Mouse (Mus musculus) naive thymus-derived CD4-positive, alpha-beta T cell, adult 2 months (primary cell): ENCODE results near the gene Ahnak.
"Not testable (repeated sequence)": the region's sequence is repeated elsewhere in the genome, so short reads cannot be mapped to it uniquely, and the experiment has no call there.

Source experiments
- DNase-seq: peaks from one replicate; pipeline ENCODE4 v3.0.0-alpha.2; 2011; ENCODE audit warnings: low read depth

The Ahnak gene

DNA sequence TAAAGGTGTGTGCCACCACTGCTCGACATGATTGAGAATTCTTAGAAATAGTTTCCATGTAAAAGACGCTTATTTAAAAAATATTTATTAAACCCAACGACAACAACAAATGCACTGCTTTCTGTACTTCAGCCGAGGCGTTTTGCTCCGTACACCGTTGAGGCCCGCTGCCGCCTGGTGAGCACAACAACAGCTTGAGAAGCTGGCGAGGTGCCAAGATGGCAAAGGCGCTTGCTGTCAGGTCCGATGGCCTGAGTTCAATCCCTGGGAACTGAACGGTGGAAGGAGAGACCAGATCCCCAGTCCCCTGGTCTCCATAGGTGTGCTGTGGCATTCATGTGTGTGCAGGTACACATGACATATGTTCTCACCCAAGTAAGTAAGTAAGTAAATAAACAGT, 108.4 kb downstream of the Ahnak start:
- no peak for DNase-seq

DNA sequence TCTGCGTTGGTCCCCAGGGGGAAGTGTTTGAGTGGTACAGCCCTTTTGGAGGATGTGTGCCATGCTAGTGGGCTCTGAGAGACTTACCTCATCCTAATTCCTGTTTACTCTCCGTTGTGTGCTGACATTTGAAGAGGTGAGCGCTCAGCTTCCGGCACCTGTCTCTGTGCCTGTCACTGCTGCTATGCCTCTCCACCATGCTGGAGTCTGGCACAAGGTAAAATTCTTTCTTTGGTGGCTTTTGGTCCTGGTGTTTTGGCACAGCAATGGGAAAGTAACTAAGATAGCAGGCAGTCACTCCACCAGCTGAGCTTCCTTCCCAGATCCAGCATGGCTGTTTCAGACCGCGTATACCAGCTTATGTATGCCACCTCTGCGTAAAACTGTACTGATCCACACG, 110.7 kb downstream of the Ahnak start:
- no peak for DNase-seq

DNA sequence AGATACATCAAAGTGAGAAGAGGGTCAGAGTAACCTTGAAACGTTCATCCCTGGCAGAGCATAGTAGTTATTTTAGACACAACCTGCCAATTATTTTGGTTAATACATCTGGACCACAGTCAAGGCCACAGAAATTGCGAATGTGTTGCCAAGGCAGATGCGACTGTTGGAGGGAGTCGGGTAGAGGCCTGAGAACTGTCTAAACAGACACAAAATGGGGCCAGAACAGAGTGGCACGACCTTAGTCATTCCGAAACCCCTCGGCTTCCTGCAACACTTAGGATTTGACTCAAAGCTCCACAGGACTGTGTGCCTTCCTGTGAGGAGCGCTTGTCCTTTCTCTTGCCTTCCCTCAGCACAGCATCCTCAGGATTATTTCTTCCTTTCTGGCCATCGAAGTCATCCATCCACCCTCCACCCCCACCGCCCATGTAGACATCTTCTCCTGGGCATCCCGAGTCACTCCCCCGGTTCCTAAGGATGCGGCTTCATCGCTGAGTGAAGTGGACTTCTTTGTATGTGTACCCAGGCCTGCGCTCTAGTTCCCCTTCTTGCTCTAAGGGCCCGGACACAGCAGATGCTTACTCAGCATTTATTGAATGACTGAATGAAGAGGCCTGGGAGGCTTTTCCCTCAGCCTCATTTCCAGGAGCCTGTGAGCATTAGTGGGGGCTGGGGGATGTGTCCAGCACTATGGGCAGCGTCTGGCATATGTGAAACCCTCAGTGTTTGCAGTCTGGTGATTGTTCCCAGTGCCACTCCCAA, 111.4 kb downstream of the Ahnak start:
- DNase-seq, result no peak

DNA sequence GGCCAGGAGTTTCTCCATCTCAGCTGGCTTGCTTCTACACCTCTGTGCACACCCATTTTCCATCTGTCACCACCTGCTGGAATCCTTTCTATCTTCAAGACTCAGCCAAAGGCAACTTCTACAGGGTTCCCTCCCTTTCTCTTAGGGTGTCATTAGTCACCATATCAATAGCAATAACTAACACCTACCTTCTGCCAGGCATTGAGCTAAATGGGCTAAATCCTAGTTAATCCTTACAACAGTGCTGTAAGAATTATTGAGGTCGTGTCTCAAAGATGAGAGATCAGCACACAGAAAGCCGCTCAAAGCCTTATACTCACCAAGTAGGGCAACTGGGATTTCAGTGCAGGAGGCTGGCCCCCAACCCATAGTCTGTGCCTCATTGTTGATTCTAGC, 112.0 kb downstream of the Ahnak start:
- DNase-seq, result no peak

DNA sequence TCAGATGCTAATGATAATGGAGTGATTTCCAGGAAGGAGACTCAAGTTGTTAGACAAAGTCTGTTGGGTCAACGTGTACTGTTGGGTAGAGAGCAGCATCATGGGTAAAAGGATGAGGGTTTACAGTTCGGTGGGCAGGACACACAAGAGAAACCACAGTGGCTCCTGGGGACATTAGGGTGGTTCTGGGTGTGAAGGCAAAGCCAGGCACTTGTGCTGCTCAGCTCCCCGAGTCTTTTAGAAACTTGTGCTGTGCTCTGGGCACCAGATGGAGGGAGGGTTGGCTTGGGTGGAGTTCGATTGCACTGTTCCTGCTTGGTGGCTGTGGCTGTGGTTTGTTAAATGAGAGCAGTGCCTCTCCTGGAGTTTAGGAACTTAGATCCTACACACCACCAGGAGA, 114.9 kb downstream of the Ahnak start:
- no peak for DNase-seq

DNA sequence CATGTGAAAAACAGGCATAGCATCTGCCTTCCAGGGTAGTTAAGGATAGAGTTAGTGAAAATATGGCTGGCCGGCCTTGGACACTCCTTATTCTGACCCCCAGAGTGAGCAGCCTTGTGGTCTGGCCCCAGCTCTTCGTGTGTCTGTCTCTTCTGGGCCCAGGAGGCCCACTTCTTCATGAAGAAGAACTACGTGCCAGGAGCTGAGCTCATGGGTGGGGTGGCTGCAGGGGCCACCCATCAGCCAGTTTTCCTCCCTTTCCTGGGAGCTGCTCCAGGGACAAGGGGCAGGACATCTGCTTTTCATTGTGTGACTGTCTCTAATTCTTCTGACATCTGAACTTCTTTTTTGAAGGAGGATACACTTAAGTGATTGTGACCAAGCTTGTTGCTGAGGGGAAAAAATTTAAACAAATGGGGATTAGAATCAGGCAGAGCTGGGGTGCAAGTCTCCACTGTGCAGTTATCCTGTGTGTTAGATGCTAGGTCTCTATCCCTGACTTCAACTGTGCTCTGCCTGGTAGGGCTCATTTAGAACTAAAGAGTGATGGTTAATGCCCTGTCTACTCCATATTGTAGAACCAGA, 116.1 kb downstream of the Ahnak start:
- no peak for DNase-seq

DNA sequence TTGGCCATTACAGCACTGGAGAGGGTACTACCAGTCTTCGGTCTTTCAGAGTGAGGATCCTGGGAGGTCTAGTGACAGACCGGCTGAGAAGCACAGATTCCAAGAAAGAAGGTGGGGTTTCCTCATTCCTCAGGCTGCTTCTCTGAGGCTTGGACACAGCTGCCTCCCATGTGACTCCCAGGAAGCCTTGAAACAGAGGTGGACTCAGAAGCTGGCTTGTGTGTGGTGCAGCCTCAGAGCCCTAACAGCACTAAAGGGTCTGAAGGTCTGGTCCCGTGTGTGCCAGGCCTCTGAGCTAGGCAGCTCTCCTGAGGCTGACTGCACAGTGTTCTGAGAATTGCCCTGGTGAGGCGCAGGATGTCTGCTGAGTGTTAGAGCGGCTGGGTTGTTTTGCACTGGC, 117.0 kb downstream of the Ahnak start:
- DNase-seq, result no peak

DNA sequence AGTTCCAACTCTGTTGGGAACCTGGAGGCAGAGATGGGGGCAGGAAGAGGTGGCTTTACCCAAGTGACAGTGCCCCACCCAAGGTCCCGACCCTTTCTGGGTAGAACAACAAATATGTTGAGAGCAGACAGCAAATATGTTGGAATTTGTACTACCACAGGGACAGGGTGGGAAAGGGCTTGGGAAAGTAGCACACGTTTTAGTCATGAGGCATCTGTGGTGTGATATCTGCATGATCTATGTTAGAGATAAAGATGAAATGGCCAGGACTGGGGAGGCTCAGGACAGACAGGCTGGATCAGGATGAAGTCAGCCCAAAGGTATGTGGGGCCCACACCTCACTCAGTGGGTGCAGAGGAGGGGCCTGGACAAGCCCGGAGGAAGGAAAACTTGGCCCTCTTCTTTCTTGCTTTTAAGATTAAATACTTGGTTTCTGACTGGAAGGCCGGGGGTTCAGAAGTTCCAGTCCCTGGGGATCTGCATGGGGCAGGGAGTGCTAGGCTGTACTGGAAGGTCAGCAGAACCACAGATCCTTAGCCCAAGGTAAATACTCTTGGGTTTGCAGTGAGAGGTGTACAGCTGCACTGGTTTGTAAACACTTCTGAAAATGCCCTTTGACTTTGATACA, 117.8 kb downstream of the Ahnak start:
- no peak for DNase-seq

DNA sequence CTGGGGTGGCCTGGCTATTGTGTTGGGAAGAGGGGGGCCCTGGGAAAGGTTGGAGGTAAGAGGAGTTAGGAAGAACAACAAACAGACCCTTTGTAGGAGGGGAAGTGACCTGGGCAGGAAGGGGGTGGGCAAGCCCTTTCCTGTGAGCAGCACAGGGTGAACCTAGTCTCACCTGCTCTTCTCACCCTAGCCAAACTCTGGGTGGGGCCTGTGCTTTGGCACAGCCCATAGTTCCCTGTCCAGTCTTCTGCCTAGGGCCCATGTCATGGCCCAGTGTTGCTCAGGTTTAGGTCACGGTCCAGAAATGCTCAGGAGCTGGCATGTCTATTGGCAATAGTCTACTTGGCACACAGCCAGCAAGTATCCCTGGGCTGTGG, 118.3 kb downstream of the Ahnak start:
- peak; percentile 15 for DNase-seq

DNA sequence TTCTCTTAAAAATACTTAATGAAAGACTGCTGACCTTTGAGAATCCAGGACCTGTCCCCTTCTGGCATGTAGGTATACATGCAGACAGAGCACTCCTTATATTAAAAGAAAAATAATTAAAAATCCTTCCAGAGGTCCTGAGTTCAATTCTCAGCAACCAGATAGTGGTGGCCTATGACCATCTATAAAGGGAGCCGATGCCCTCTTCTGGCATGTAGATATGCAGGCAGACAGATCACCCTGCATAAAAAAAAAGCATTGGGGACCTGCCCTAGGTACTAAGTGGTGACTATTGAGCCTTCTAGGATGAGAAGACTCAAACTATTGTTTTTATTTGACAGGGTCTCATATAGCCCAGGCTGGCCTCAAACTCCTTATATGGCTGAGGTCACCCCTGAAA, 119.5 kb downstream of the Ahnak start:
- DNase-seq, result no peak

DNA sequence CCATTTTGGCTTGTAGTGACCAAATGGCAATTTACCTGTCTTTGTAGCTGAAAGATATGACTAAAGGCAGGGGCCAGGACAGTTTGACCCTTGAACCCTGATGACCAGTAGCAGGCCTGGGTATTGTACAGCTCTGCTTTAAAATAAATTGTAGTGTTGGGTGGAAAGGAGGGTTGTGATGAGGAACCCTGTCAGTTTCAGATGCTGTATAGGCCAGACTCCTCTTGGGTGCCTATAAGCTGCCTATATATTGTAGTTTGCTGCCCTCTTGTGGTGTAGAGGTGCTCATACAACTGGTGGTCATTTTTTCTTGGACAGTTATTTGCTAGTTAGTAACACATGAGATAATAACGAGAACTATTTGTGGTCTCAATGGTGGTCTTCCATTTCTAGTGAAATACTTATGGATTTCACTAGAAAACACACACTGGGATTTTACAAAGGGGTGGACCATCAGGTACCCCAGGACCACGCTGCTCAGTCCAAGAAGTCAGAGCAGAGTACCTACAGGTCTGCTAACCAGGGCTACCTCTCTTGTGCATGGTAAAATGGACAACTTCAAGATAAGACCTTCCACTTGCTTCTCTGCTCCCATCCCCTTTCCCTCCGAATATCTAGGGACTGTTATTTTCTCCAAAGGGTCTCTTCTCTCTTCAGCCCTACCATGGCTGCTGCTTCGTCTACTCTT, 121.2 kb downstream of the Ahnak start:
- DNase-seq, result peak; percentile 87

DNA sequence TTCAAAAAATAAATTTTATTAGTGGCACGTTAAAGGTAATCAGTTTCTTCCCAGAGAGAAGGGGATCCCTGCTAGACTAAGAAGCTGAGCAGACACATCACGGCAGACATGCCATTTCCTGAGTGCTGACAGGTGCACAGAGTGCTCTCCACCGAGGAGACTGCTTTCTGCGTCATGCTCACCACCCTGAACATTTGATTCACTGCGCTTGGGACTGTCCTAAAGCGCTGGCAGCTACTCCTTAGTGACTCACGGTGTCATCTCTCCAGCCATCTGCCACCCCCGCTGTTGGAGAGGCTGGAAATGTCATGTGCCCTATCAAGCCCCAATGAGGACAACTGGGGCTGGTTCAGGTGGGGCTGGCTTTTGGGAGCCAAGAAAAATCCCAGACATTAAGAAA, 123.0 kb downstream of the Ahnak start:
- no peak for DNase-seq

DNA sequence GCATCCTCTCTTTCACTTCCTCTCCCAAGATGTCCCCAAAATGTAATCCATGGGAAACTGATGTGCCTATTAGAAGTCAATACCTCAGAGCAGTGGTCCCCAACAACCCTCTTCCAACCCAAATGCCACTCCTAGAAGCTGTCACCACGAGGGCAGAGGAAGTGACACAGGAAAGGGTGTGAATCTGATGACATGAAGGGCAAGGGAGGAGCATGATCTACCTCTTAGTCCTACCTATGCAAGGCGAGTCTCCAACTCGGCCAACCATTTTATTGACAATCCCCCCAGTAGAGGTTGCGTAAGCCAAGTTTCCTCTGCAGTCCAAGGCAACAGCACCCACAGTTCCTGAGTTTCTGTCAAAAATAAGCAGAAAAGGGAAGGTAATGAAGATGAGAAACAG, 127.2 kb downstream of the Ahnak start:
- DNase-seq, result no peak

DNA sequence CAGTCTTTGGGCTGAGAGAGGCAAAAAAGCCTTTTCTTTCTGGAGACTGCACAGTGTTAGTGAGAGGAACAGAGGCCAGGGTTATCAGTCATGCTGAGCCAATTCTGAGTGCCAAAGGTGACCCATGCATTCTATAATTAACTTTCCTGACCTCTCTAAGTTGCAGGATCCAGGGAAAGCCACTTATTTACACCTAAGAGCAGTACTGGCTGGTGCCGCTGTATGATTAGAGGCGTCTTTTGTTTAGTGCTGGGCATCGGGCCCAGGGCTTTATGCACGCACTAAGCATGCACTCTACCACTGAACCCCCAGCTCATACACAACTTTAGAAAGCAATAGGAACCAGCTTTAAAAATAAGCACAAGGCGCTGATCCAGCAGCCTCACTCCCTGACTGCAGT, 128.2 kb downstream of the Ahnak start:
- DNase-seq, result no peak

DNA sequence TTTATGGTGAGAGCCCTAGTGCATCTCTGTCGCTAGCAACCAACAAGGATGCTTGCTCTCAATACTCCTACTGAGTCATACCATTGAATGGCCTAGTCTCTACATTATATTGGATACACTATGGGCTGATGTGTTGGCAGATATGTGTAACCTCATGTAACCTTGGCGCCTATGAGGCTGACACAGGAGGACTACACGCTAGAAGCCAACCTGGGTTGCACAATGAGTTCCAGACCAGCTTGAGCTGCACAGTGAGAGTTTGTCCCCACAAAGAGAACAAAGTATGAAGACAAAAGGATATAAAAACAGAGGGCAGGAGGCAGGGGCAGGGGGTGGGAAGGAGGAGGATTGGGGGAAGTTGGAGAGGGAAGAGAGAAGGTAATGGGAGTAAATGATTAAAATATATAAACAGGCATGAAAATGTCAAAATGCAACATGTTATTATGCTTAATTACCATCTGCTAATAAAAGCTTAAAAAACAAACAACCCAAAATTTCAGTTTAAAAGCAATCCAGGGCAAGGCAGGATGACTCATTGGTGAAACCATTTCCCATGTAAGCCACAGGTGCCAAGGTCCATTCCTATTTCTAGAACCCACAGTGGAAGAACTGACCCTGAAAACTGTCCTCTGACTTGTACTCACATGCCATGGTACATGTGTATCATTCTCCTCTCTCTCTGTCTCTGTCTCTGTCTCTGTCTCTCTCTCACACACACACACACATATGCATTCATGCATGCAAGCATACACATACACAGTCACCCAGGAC, 130.8 kb downstream of the Ahnak start:
- no peak for DNase-seq

DNA sequence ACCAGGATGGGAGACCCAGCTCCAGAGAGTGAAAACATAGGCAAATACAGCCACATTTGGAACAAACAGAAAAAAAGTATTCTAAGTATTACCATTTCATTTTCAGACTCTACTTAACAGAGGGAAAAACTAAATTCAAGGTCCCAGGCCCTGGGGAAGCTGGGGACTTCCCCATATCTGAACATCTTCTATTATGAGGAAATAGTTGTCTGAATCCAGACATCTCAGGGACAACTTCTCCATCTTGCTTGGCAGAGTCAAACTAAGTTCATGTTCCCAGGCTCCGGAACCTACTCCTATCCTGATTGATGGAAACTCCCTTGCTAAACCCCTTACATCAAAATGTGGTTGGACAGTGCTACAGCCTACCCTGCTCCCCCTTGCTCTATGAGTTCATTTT, 133.3 kb downstream of the Ahnak start:
- DNase-seq, result no peak

DNA sequence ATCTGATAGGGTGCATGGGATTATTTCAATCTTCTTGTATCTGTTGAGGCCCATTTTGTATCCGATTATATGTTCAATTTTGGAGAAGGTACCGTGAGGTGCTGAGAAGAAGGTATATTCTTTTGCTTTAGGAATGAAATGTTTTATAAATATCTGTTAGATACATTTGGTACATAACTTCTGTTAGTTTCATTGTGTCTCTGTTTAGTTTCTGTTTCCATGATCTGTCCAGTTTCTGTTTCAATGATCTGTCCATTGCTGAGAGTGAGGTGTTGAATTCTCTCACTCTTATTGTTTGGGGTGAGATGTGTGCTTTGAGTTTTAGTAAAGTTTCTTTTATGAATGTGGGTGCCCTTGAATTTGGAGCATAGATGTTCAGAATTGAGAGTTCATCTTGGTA, 134.9 kb downstream of the Ahnak start:
- not testable (repeated sequence) for DNase-seq
